Mouse (Mus musculus) forebrain, embryonic 14.5 days (tissue): ENCODE results near the gene Kif16b. TPM values are rescaled to one million over a fixed set of nuclear protein-coding genes. Genes with fewer than 3 reads are reported as not detected.

Experiments used
- ATAC-seq: fragments of 200-750 bp; cut with Nextera tagmentation; 2 replicates; pipeline ENCODE4 v1.8.0; 2017; ENCODE audit warnings: mild to moderate bottlenecking, moderate library complexity
- DNase-seq: peaks from one replicate; pipeline ENCODE4 v3.0.0-alpha.2; 2015; ENCODE audit warnings: low spot score
- H3K27ac ChIP-seq: fragments of 300-500 bp; sonication (generic); 2 replicates; pipeline ENCODE4 v1.5.1; 2014; ENCODE audit warnings: low read depth, mild to moderate bottlenecking, control low read depth, low read length, moderate library complexity
- H3K27me3 ChIP-seq: fragments of 300-500 bp; sonication (generic); replicated peaks from 2 replicates; pipeline ENCODE4 v1.6.1; 2014; ENCODE audit warnings: low read length, control low read depth, mixed read lengths; ENCODE audit not compliant: control insufficient read depth, insufficient read depth
- H3K36me3 ChIP-seq: fragments of 300-500 bp; sonication (generic); 2 replicates; pipeline ENCODE4 v1.6.1; 2014; ENCODE audit warnings: low read length, control low read depth; ENCODE audit not compliant: control insufficient read depth, insufficient read depth
- H3K4me1 ChIP-seq: fragments of 300-500 bp; sonication (generic); 2 replicates; pipeline ENCODE4 v1.6.1; 2014; ENCODE audit warnings: antibody characterized with exemption, low read length, control low read depth; ENCODE audit not compliant: control insufficient read depth, insufficient read depth
- H3K4me2 ChIP-seq: fragments of 300-500 bp; sonication (generic); 2 replicates; pipeline ENCODE4 v1.6.1; 2014; ENCODE audit warnings: mild to moderate bottlenecking, control low read depth, low read length
- H3K4me3 ChIP-seq: fragments of 300-500 bp; sonication (generic); 2 replicates; pipeline ENCODE4 v1.5.1; 2014; ENCODE audit warnings: low read depth, low read length, control low read depth
- H3K9ac ChIP-seq: fragments of 300-500 bp; sonication (generic); 2 replicates; pipeline ENCODE4 v1.6.1; 2014; ENCODE audit warnings: mild to moderate bottlenecking, low read length, control low read depth, moderate library complexity
- H3K9me3 ChIP-seq: fragments of 300-500 bp; sonication (generic); replicated peaks from 2 replicates; pipeline ENCODE4 v1.6.1; 2016; ENCODE audit warnings: low read length, control low read depth, mixed read lengths; ENCODE audit not compliant: control insufficient read depth
- WGBS: fragments of 180-500 bp; shearing (Covaris S2); extraction: QIAGEN DNeasy Blood & Tissue Kit; methylation state at CpG from one replicate; pipeline ENCODE4 v1.1.7; 2014; 5-methylcytosine and 5-hydroxymethylcytosine counted together
- polyA plus RNA-seq: library from polyadenylated mRNA; unstranded; fragments of >200 nt; fragmentation: Nextera tagmentation; extraction: Ambion mirVana; gene quantifications from 2 replicates; pipeline ENCODE4 v1.2.1, GENCODE M21; 2014

The Kif16b gene
- polyA plus RNA-seq, 1 experiment from 2014 or later: 3.0 TPM

GRCm38 (mm10) chr2:142769647-142770121, 131.6 kb downstream of the Kif16b start:
- Histone ChIP-seq H3K9me3 (no peaks in the 10 kb centered on the region), H3K4me1 (no peaks in the 10 kb centered on the region), H3K4me3 (no peak overlapping the region), H3K4me2 (no peak overlapping the region), H3K27ac (no peak overlapping the region), H3K9ac (no peak overlapping the region), H3K36me3 (no peaks in the 10 kb centered on the region), H3K27me3 (no peaks in the 10 kb centered on the region)
- DNase-seq: no peak
- ATAC-seq: no peak
- 72% methylated on average over 11 of the region's 11 CpGs for WGBS

GRCm38 (mm10) chr2:142764276-142764675, 137.1 kb downstream of the Kif16b start:
- H3K4me3 ChIP-seq: no peak overlapping the region
- no peak overlapping the region for H3K27ac ChIP-seq
- H3K9me3 ChIP-seq: no peaks in the 10 kb centered on the region
- no peaks in the 10 kb centered on the region for H3K27me3 ChIP-seq
- no peaks in the 10 kb centered on the region for H3K36me3 ChIP-seq
- ATAC-seq: no peak
- no peak for DNase-seq
- H3K4me1 ChIP-seq: no peaks in the 10 kb centered on the region
- no peak overlapping the region for H3K4me2 ChIP-seq
- no peak overlapping the region for H3K9ac ChIP-seq
- WGBS: 72% methylated on average over 2 of the region's 2 CpGs

GRCm38 (mm10) chr2:142760843-142761242, 140.5 kb downstream of the Kif16b start:
- Histone ChIP-seq H3K36me3 (no peaks in the 10 kb centered on the region), H3K9me3 (no peaks in the 10 kb centered on the region), H3K27me3 (no peaks in the 10 kb centered on the region), H3K4me3 (no peak overlapping the region), H3K4me1 (no peaks in the 10 kb centered on the region), H3K4me2 (no peak overlapping the region), H3K9ac (no peak overlapping the region), H3K27ac (no peak overlapping the region)
- ATAC-seq: no peak
- WGBS: 85% methylated on average over 4 of the region's 4 CpGs
- no peak for DNase-seq

GRCm38 (mm10) chr2:142759192-142759591, 142.1 kb downstream of the Kif16b start:
- no peaks in the 10 kb centered on the region for H3K9me3 ChIP-seq
- no peak overlapping the region for H3K9ac ChIP-seq
- no peaks in the 10 kb centered on the region for H3K4me1 ChIP-seq
- no peaks in the 10 kb centered on the region for H3K36me3 ChIP-seq
- H3K4me3 ChIP-seq: no peak overlapping the region
- H3K27ac ChIP-seq: no peak overlapping the region
- WGBS: 93% methylated on average over 4 of the region's 4 CpGs
- DNase-seq (no peak), ATAC-seq (no peak)
- no peaks in the 10 kb centered on the region for H3K27me3 ChIP-seq
- no peak overlapping the region for H3K4me2 ChIP-seq

- no peak overlapping the region for H3K4me3 ChIP-seq
- no peaks in the 10 kb centered on the region for H3K4me1 ChIP-seq
- no peak overlapping the region for H3K27ac ChIP-seq
- H3K27me3 ChIP-seq: no peaks in the 10 kb centered on the region
- H3K36me3 ChIP-seq: no peaks in the 10 kb centered on the region
- no peak overlapping the region for H3K9ac ChIP-seq
- H3K4me2 ChIP-seq: no peak overlapping the region
- DNase-seq (no peak), ATAC-seq (no peak)
- no peaks in the 10 kb centered on the region for H3K9me3 ChIP-seq
- WGBS: 83% methylated on average over 3 of the region's 3 CpGs
Observed at GRCm38 (mm10) chr2:142758091-142758765, 143.1 kb downstream of the Kif16b start.

GRCm38 (mm10) chr2:142739338-142739737, 162.0 kb downstream of the Kif16b start:
- Histone ChIP-seq H3K9me3 (no peaks in the 10 kb centered on the region), H3K4me3 (no peak overlapping the region), H3K27me3 (no peaks in the 10 kb centered on the region), H3K4me2 (no peak overlapping the region), H3K9ac (no peak overlapping the region), H3K36me3 (no peaks in the 10 kb centered on the region), H3K27ac (no peak overlapping the region), H3K4me1 (no peaks in the 10 kb centered on the region)
- DNase-seq (no peak), ATAC-seq (no peak)
- WGBS: 87% methylated on average over 2 of the region's 2 CpGs

- H3K27me3 ChIP-seq: no peaks in the 10 kb centered on the region
- WGBS: 72% methylated on average over 2 of the region's 2 CpGs
- DNase-seq: no peak
Observed at GRCm38 (mm10) chr2:142738488-142738887, 162.8 kb downstream of the Kif16b start.

GRCm38 (mm10) chr2:142735691-142736090, 165.6 kb downstream of the Kif16b start:
- Histone ChIP-seq H3K9ac (no peak overlapping the region), H3K4me2 (no peak overlapping the region), H3K9me3 (no peaks in the 10 kb centered on the region), H3K27me3 (no peaks in the 10 kb centered on the region), H3K27ac (no peak overlapping the region), H3K36me3 (no peaks in the 10 kb centered on the region), H3K4me1 (no peaks in the 10 kb centered on the region), H3K4me3 (no peak overlapping the region)
- 57% methylated on average over 3 of the region's 3 CpGs for WGBS
- DNase-seq: no peak
- no peak for ATAC-seq

More at GRCm38 (mm10) chr2:142738488-142738887, 162.8 kb downstream of the Kif16b start:
- no peaks in the 10 kb centered on the region for H3K36me3 ChIP-seq
- no peak overlapping the region for H3K27ac ChIP-seq
- ATAC-seq: no peak
- H3K9ac ChIP-seq: no peak overlapping the region
- H3K9me3 ChIP-seq: no peaks in the 10 kb centered on the region
- H3K4me1 ChIP-seq: no peaks in the 10 kb centered on the region
- H3K4me2 ChIP-seq: no peak overlapping the region
- no peak overlapping the region for H3K4me3 ChIP-seq

GRCm38 (mm10) chr2:142734046-142734445, 167.3 kb downstream of the Kif16b start:
- no peaks in the 10 kb centered on the region for H3K9me3 ChIP-seq
- WGBS: 80% methylated on average over 2 of the region's 2 CpGs
- no peak for ATAC-seq
- no peak overlapping the region for H3K9ac ChIP-seq
- H3K4me2 ChIP-seq: no peak overlapping the region
- H3K27me3 ChIP-seq: no peaks in the 10 kb centered on the region
- no peaks in the 10 kb centered on the region for H3K36me3 ChIP-seq
- H3K4me3 ChIP-seq: no peak overlapping the region
- no peak overlapping the region for H3K27ac ChIP-seq
- no peaks in the 10 kb centered on the region for H3K4me1 ChIP-seq
- no peak for DNase-seq
